Mouse (Mus musculus) right cerebral cortex, postnatal 10 days (tissue): ENCODE results near the gene Macrod1.

Experiments used
- DNase-seq, 2 experiments: peaks; one replicate each; pipeline ENCODE4 v3.0.0; 2021; ENCODE audit warnings: low spot score in 2 of 2

Macrod1 gene

GRCm38 (mm10) chr19:7168423-7168822 lies 111.8 kb downstream of the Macrod1 start:
- no peak for DNase-seq

- no peak for DNase-seq
Measured at GRCm38 (mm10) chr19:7170916-7171315, 114.3 kb downstream of the Macrod1 start.

GRCm38 (mm10) chr19:7171447-7171846 lies 114.8 kb downstream of the Macrod1 start:
- no peak for DNase-seq

GRCm38 (mm10) chr19:7172051-7172866 lies 115.6 kb downstream of the Macrod1 start:
- DNase-seq = peak; percentile 88 to 90

GRCm38 (mm10) chr19:7176041-7176696 lies 119.6 kb downstream of the Macrod1 start:
- peak in 1 of 2 experiments; percentile 63 for DNase-seq

- DNase-seq = no peak
Measured at GRCm38 (mm10) chr19:7177804-7178511, 121.3 kb downstream of the Macrod1 start.

- no peak for DNase-seq
Measured at GRCm38 (mm10) chr19:7178841-7179452, 122.3 kb downstream of the Macrod1 start.

GRCm38 (mm10) chr19:7180756-7181405 lies 124.3 kb downstream of the Macrod1 start:
- peak; percentile 69 to 76 for DNase-seq

- DNase-seq = no peak
Measured at GRCm38 (mm10) chr19:7181496-7181895, 124.9 kb downstream of the Macrod1 start.

GRCm38 (mm10) chr19:7182273-7182949 lies 125.8 kb downstream of the Macrod1 start:
- DNase-seq = peak; percentile 89 to 91

- DNase-seq = no peak
Measured at GRCm38 (mm10) chr19:7183419-7183818, 126.8 kb downstream of the Macrod1 start.

- DNase-seq = no peak
Measured at GRCm38 (mm10) chr19:7185059-7185458, 128.4 kb downstream of the Macrod1 start.

- DNase-seq = no peak
Measured at GRCm38 (mm10) chr19:7185715-7186291, 129.2 kb downstream of the Macrod1 start.

GRCm38 (mm10) chr19:7187157-7187556 lies 130.5 kb downstream of the Macrod1 start:
- DNase-seq = no peak

- DNase-seq = no peak
Measured at GRCm38 (mm10) chr19:7189026-7189425, 132.4 kb downstream of the Macrod1 start.

GRCm38 (mm10) chr19:7190986-7191385 lies 134.4 kb downstream of the Macrod1 start:
- DNase-seq = no peak

GRCm38 (mm10) chr19:7191639-7192038 lies 135.0 kb downstream of the Macrod1 start:
- DNase-seq = no peak

GRCm38 (mm10) chr19:7192561-7192967 lies 136.0 kb downstream of the Macrod1 start:
- no peak for DNase-seq

GRCm38 (mm10) chr19:7195900-7196728 lies 139.5 kb downstream of the Macrod1 start:
- DNase-seq = peak; percentile 55 to 65
